Mouse (Mus musculus) adipocyte (in vitro differentiated cells): ENCODE measurements around the gene Sipa1l1.
A peak's percentile ranks its signal among the peaks of the same experiment; 100 is the strongest.

Experiments used
- DNase-seq: peaks from one replicate; pipeline ENCODE4 v3.0.0-alpha.2; 2016; ENCODE audit warnings: low spot score

Gene Sipa1l1

DNA sequence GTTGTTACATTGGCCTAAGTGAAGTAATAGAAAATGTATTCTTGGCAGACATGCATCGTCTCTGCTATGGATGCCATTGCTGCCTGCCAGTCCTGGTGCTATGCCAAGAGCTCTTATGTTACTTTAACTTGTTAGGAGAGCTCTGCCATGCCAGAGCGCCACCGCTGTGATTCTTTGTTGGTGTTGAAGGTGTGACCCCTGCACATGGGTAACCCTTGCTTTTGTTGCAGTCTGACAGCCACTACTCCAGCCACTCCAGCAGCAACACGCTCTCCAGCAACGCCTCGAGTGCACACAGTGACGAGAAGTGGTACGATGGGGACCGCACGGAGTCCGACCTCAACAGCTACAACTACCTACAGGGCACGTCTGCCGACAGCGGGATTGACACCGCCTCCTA, 255.7 kb downstream of the Sipa1l1 start:
- no peak for DNase-seq

DNA sequence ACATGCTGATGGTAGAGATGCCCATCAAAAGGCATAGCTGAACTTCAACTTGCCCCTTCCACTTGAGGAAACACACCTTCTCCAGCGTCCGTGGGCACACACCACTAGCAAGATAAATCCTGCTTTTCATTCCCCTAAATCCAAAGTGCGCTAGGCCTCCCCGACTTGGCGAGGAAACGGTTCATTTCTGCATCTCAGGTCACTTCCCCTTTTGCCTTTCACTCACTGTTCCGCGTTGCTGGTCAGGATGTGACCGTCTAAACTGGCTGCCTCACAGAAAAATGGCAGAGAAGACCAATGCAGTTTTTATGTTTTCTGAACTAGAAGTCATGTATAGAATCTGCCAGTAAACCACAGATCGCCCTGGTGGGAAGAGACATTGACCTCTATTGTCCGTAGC, 256.7 kb downstream of the Sipa1l1 start:
- DNase-seq = no peak

DNA sequence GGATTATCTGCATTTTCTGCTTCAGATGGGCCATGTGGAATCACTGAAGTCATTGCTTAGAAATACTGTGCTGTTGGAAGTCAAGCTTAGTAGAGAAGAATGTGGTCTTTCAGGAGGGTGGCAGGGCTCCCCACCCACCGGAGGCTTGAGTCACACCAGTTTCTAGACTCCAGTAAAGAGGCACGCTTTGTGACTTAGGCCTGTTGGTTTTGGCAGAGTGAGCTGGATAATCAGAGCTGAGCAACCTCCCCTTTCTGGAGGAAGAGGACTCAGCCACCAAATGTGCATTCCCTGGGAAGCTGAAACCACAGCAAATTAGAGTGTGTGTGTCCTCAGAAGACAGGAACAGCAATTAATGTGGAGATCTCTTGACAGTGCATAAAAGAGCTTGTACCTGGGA, 258.3 kb downstream of the Sipa1l1 start:
- peak; percentile 18 for DNase-seq

DNA sequence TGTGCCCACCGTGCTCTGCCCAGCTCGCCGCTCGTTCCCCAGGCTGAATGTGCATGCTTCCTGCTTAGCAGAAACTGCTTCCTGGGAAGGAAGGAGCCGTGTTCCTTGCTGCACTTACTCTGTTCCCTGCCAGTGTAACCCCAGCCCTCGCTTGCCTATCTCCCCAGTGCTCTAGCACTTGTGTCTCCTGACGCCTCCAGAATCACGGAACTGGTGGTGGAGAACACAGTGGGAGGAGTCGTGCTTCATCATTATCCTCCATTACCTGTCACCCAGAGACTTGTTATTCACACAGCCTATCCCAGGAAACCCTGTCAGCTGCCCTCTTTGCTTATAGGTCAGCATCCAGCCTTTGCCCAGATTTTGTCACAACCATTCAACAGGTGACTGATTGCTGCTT, 259.3 kb downstream of the Sipa1l1 start:
- no peak for DNase-seq

DNA sequence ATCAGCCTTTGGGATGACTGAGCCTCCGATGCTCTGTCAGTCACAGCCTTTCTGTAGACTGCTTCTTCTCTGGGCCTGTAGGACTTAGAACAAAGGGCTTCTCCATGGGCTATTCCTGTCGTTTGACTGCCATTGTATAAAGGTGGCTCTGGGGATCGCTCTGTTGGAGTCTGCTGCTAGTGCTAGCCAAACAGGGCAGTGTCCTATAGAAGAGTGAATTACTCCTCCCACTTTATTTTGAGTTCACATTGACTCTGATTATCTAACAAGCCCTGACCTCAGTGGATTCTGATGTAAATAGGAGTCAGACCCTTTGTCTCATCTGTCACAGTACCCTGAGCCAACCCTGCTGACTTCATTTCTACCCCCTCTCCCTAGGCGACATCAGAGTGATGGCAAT, 264.2 kb downstream of the Sipa1l1 start:
- DNase-seq = no peak

DNA sequence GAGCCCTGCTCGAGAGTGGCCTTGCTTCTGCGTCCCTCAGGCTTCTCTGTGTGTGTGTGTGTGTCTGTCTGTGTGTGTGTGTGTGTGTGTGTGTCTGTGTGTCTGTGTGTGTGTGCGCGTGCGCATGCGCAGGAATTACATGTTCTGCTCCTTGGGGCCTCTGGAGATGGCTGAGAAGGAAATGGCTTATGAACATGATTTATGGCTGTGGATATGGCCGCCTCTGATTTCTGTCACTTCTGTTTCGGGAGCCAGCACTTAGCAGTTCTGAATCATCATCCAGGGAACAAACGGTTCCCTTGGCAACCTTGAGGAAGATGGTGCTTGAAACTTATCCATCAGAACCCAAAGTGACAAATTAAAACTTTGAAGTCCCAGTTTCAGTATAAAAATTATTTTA, 265.5 kb downstream of the Sipa1l1 start:
- no peak for DNase-seq

DNA sequence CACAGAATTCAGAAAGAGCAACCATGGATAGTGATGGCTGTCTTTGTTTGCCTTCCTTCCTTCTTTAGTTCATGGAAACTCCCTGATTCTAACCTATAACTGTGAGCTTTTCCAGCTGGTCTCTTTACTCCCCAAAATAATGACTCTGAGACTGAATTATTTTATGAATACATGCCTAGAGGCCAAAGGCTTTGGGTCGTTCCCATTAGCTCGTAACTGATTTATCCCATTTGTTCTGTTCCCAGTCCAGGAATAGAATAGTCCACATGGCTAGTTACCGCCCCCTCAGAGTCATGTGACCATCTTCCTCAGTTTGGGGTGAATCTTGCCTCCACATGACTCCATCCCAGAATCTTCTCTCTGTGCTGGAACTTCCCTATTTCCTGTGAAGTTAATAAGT, 272.4 kb downstream of the Sipa1l1 start:
- no peak for DNase-seq

DNA sequence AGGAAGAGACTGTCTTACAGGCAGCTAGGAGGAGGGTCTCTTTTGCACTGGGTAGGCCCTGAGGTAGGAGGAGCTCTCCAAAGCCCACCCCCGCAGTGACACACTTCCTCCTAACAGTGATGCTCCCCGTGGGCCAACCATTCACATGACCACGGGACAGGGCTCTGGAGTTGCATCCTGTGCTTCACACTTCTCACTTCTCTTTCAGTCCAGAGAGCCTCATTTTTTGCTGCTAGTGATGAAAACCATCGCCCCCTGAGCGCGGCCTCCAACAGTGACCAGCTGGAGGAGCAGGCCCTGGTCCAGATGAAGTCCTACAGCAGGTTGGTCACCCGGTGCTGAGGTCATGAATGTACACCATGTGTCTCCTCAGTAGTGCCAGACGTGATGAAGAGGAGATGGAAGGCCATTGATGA, 277.5 kb downstream of the Sipa1l1 start:
- no peak for DNase-seq

DNA sequence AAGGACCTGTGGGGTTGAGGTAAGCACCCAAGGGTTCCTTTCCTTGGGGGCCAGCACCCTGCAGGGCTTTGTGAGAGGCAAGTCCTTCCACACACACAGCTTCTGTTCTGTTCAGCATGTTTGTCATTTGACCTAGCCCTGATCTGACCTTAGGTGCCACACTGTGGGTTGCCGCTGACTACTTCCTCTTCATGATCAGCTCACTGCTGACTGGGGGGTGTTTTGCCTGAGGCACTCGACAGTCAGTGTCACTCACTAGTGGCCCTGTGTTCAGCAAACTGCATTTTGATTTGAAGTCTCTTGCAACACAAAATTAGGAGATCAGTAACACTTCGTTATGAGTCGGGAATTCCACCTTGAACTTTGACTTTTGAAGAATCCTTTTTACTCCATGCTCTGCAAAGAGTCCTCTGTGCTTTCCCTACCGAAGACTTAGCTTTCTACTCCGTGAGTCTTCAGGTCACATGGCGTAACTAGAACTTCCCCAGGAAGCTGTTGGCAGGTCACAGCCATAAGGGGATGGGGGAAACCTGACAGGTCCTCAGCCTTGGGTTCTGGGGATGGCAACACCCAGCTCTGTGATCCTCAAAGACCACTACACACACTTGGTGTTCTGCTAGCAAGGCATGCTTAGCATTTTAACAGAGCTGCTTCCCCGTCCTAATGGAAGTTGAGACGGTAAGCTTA, 279.2 kb downstream of the Sipa1l1 start:
- DNase-seq = no peak

DNA sequence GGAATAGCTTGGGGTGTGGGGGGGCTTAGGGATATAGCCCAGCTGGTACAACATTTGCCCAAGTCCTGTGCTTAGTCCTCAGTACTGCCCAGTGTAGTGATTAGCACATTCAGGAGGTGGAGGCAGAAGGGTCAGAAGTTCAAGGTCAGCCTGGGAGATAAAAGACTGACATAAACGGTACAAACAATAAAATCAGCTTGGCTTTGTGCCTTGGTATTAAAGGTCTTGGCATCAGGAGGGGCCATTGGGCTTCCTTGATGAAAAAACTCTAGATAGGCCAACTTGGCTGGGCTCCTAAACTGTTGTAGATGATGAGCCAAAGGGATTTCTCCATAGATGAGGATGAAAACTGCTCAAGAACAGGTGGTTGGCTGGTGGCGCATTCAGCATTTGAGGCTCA, 283.3 kb downstream of the Sipa1l1 start:
- DNase-seq = no peak

DNA sequence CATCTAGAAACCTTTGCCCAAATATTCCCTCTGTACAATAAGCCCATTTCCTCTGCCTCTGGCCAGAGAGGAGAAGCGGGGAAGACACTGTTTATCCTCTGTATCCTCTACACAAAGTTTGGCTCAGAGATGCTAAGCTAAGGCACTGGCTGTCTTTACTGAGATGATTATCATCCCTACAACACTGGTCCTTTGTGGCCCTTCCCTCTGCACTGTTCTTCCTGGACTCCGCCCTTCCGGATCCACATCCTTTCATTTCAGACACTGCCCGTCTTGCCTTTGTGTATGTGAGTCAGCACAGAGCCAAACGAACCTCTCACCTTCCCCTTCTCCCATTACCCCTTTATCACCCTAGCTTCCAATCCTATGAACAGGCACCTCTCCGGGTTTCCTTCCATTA, 285.3 kb downstream of the Sipa1l1 start:
- no peak for DNase-seq

DNA sequence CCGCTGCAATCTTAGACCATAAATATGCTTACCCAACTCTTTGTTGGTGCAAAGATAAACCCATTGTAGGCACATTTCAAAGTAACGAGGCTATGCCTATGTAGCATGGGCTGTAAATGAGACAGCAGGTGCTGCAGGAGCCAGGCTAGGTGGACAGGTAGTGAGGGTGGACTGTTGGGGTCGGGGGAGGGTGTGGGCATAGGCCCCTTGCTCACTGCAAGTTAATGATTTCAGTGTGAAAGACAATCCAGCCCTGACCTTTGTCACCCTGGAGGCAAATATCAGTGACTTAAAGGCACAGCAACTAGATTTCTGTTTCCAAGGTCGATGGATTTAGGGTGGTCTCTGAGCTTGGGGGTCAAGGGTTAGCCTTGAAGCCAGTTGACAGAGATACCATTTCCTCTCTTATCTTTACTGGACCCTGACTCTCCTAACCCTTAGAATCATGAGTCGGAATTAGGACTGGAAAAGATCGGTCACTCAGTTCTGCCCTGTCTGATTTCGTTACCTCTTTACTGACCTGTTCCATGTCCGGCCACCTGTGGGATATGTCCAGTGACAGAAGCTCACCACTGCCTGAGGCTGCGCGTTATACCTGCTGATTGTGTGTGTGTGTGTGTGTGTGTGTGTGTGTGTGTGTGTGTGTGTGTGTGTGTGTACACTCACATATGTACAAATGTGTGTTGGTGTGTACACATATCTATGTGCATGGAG, 286.7 kb downstream of the Sipa1l1 start:
- no peak for DNase-seq

DNA sequence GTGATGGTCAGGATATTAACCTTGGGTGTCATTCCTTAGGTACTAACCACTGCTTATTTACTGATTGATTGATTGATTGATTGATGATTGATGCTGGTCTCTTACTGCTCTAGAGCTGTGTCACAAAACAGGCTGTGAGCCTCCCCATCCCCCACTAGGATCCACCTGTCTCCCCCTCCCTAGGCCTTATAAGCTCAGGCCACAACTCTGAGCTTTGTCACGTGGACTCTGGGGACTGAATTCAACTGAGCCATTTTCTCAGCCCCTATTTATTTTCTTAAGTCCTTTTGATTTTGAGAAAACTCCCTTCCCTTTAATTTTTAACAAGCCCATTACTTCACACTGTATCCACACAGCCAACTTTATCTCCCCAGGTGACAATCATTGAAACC, 287.3 kb downstream of the Sipa1l1 start:
- no peak for DNase-seq

DNA sequence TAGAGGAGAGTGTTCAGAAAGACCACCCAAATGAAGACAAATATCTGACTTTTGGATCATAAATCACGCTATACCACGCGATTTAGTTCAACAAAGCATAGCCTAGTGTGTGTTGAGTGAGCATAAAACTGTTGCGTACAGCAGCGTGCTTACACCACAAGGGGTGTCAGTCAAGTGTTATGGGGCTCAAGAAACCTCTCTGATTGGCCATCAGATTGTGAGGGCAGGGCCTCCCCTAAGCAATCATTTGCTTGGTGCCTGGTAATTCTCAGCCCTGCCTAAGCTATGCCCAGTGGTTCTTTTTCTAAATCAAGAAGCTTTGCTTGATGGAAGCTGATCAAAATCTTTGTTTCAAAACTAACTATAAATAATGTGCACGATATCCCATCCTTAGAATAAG, 288.5 kb downstream of the Sipa1l1 start:
- no peak for DNase-seq

DNA sequence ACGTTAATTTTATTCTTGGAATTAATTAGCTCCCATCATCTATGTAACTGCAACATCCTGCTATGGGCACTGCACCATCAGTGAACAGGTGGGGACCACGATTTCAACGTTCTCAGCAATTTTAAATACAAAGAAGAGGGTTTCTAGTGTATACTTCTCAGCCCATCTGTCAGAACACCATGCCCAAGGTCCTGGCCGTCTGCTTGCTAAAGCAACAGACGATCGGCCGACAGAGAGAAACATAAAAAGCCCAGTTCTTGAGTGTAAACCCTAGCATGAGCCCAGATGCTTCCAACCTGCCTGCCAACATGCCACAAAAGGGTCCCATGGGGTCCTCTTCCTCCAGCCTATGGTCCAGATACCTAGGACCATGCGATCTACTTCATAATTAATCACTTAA, 288.9 kb downstream of the Sipa1l1 start:
- DNase-seq = no peak

DNA sequence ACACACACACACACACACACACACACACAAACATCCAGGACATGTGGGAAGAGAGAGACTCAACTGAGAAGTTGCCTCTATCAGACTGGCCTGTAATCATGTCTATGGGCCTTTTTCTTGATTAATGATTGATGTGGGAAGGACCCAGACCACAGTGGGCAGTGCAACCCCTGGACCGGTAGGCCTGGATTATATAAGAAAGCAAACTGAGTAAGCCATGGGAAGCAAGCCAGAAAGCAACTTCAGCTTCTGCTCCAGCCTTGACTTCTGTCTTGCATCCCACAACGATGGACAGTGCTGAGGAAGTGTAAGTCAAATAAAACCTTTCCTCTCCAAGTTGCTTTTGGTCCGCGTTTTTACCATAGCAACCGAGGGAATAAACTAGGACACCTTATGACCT, 298.1 kb downstream of the Sipa1l1 start:
- DNase-seq = peak; percentile 7

DNA sequence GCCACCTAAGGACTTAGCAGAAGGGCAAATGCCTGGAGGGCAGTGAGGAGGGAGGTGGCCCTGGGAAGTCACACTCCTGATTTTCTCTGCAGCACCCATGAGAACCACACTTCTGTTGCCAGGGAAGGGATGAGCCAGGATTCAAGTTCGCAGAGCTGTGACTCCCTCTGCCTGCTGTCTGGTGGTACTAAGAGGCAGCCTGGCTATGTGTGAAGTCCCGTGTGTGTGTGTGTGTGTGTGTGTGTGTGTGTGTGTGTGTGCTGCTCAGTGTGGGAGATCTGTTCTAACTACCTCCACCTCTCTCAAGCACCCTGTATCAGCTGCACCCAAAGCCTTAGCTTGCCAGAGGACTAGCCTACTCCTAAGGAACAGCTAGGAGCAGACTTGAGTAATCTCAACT, 298.5 kb downstream of the Sipa1l1 start:
- DNase-seq = peak; percentile 31

DNA sequence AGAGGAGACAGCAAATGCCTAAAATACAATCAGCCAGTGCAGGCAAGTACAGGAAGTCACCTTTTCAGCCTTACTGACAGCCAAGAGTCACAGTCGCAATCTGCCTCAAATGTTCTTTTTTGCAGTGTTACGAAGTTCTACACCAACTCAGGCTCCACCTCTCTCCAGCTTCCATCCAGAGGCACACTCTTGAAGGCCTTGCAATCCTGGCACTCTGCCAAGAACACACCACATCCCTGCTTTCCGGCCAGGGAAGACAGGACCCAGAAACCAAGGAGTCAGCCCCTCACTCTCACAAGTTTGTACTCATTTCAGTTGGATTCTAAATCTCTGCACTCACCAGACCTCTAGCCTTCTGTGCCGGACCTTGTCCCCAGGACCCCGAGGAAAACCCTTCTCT, 299.3 kb downstream of the Sipa1l1 start:
- DNase-seq = peak; percentile 75

DNA sequence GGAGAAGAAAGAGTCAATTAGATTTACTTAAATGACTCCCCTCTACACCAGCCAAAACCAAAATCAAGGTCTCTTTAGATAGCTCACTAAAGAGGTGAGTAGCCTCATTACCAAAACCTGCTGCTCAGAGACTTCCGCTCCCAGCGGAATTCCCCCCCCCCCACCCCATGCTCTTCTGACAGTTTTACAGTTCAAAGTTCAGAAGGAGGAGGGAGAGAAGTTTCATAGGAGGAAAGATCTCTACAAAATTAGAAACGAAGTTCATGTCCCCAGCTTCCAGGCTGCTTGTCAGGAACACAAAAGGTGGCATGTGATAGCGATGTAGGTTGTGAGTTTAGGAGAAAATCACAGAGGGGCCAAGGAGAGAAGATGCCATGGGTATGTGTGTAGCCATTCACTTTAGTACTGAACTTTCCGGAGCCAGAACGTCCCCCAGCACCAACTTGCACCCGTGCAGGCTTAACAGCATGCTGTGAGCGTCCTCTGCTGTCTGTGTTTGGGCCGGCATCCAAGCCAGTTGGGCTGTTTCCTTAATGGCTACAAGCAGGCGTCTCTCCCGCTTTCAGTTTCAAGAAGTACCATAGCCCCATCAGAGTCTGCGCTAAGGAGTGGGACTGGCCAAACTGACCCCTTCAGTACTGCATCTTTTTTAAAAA, 300.7 kb downstream of the Sipa1l1 start:
- peak; percentile 86 for DNase-seq

DNA sequence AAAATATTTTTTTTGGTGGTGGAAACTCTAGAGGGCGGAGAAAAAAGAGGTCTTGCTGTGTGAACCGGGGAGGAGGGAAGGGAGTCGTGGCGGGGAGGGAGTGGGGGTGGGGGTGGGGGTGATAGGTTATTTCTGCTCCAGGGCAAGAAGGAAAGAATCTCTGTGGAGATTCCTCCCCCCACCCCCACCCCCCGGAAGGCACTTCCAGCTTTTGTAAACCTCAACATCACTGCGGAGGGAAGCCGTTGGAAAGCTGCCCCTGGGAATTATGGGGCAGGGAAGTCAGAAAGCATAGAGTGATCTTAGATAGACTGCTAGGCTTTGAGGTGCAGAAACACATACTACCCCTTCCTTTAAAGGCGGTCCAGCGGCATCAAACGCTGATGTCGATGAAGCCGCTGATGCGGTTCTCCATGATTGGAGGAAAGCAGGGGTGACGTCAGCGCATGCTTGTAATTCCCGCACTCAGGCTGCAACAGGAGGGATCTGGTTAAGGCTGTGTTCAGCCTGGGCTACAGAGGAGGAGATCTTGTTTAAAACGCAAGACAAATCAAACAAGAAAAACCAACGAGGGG, 301.3 kb downstream of the Sipa1l1 start:
- peak; percentile 60 for DNase-seq

DNA sequence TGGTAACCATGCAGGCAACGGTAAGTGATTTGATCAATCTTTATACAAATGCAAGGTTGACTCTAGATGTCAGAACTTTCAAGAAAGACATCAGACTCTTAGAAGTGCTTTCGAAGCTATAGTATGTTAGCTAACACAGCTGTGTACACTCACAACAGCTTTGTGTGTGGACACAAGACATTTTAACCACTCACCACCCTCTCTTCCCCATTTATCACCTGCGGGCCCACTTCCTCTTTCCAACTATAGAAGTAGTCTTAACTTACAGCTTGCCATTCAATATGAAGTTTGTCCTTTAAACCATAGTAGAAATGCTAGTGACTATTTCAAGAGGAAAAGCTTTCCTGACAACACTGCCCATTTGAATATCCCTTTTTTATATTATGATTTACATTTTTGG, 303.7 kb downstream of the Sipa1l1 start:
- no peak for DNase-seq

DNA sequence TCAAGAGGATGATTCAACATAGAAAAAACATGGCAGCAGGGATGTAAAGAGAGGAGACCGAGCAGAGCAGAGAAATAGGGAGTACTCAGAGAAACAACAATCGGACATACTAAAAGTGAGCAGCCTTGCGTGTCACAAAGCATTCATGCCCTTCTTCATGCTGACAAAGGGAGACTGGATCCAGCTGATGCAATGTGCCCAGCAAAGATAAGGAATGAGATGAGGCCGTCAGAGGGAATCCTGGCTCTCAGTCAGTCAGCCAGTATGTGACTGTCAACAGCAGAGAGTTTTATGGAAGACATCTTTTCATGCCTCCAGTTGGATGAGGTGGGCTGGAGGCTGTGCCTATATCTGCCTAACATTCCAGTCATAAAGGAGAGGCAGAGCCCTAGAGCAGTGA, 304.1 kb downstream of the Sipa1l1 start:
- no peak for DNase-seq

DNA sequence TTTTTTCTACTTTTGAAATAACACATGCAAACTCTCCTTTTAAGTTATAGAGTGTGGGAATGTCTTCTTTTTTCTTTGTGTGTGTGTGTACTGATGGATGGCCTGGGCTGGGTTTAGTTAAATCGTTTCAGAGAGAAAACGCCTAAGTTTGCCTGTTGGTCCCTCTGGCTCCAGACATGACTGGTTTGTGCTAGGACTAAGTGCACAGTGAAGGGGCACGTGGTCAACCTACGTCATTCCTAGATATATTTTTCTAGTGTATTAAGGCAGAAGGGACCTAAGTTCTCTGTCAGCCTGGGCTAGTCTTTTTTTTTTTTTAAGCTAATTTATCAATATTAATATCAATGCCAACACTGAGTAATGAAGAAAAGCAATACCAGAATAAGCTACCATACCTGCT, 305.3 kb downstream of the Sipa1l1 start:
- no peak for DNase-seq
